Mouse (Mus musculus) kidney, embryonic 14.5 days (tissue): ENCODE data around the gene Rxfp1. TPM values are rescaled to one million over a fixed set of nuclear protein-coding genes. Genes with fewer than 3 reads are reported as not detected.

Experiments used
- ATAC-seq: fragments of 200-750 bp; cut with Nextera tagmentation; 2 replicates; pipeline ENCODE4 v1.8.0; 2017; ENCODE audit warnings: moderate number of reproducible peaks, mild to moderate bottlenecking, moderate TSS enrichment, moderate library complexity; ENCODE audit not compliant: low FRiP score, low TSS enrichment
- H3K27ac ChIP-seq: fragments of 300-500 bp; sonication (generic); 2 replicates; pipeline ENCODE4 v1.5.1; 2014; ENCODE audit warnings: low read depth, mild to moderate bottlenecking, low read length, moderate library complexity, mixed read lengths
- H3K27me3 ChIP-seq: fragments of 300-500 bp; sonication (generic); 2 replicates; pipeline ENCODE4 v1.6.1; 2014; ENCODE audit warnings: mild to moderate bottlenecking, low read length; ENCODE audit not compliant: control insufficient read depth, insufficient read depth
- H3K36me3 ChIP-seq: fragments of 300-500 bp; sonication (generic); 2 replicates; pipeline ENCODE4 v1.6.1; 2014; ENCODE audit warnings: low read length, mixed read lengths; ENCODE audit not compliant: control insufficient read depth, insufficient read depth
- H3K4me1 ChIP-seq: fragments of 300-500 bp; sonication (generic); 2 replicates; pipeline ENCODE4 v1.6.1; 2014; ENCODE audit warnings: low read length, mixed read lengths; ENCODE audit not compliant: control insufficient read depth, insufficient read depth
- H3K4me2 ChIP-seq: fragments of 300-500 bp; sonication (generic); replicated peaks from 2 replicates; pipeline ENCODE4 v1.6.1; 2014; ENCODE audit warnings: low read depth, mild to moderate bottlenecking, low read length
- H3K4me3 ChIP-seq: fragments of 300-500 bp; sonication (generic); 2 replicates; pipeline ENCODE4 v1.5.1; 2014; ENCODE audit warnings: mild to moderate bottlenecking, low read length
- H3K9ac ChIP-seq: fragments of 300-500 bp; sonication (generic); 2 replicates; pipeline ENCODE4 v1.6.1; 2014; ENCODE audit warnings: low read depth, mild to moderate bottlenecking, low read length, moderate library complexity
- H3K9me3 ChIP-seq: fragments of 300-500 bp; sonication (generic); 2 replicates; pipeline ENCODE4 v1.6.1; 2016; ENCODE audit warnings: low read length; ENCODE audit not compliant: control insufficient read depth
- WGBS: fragments of 180-500 bp; shearing (Covaris S2); extraction: QIAGEN DNeasy Blood & Tissue Kit; methylation state at CpG from one replicate; pipeline ENCODE4 v1.1.7; 2014; 5-methylcytosine and 5-hydroxymethylcytosine counted together
- polyA plus RNA-seq: library from polyadenylated mRNA; unstranded; fragments of >200 nt; fragmentation: Nextera tagmentation; extraction: Ambion mirVana; gene quantifications from 2 replicates; pipeline ENCODE4 v1.2.1, GENCODE M21; 2014

Gene Rxfp1
- polyA plus RNA-seq, 1 experiment from 2014 or later: not detected

GRCm38 (mm10) chr3:79682351-79683132 lies 55.1 kb downstream of the Rxfp1 start:
- H3K4me2 ChIP-seq: no peak overlapping the region
- H3K27me3 ChIP-seq: no peaks in the 10 kb centered on the region
- no peak overlapping the region for H3K27ac ChIP-seq
- ATAC-seq: no peak
- 59% methylated on average over 14 of the region's 14 CpGs for WGBS
- H3K4me1 ChIP-seq: no peaks in the 10 kb centered on the region
- no peaks in the 10 kb centered on the region for H3K36me3 ChIP-seq
- 0 out of 2 replicates have a peak, but pooled peaks cover under 1% of the 10 kb centered on the region for H3K9me3 ChIP-seq
- H3K9ac ChIP-seq: no peak overlapping the region
- H3K4me3 ChIP-seq: no peak overlapping the region

- Histone ChIP-seq H3K27ac (no peak overlapping the region), H3K4me2 (no peak overlapping the region), H3K4me3 (no peak overlapping the region), H3K4me1 (no peaks in the 10 kb centered on the region), H3K36me3 (no peaks in the 10 kb centered on the region), H3K9ac (no peak overlapping the region), H3K9me3 (no peaks in the 10 kb centered on the region), H3K27me3 (no peaks in the 10 kb centered on the region)
- ATAC-seq: no peak
- WGBS: 88% methylated on average over 3 of the region's 3 CpGs
Measured at GRCm38 (mm10) chr3:79676411-79676810, 61.3 kb downstream of the Rxfp1 start.

- Histone ChIP-seq H3K4me1 (no peaks in the 10 kb centered on the region), H3K27me3 (no peaks in the 10 kb centered on the region), H3K27ac (no peak overlapping the region), H3K4me3 (no peak overlapping the region), H3K36me3 (no peaks in the 10 kb centered on the region), H3K9me3 (no peaks in the 10 kb centered on the region), H3K4me2 (no peak overlapping the region), H3K9ac (no peak overlapping the region)
- 88% methylated on average over 5 of the region's 5 CpGs for WGBS
- ATAC-seq: no peak
Measured at GRCm38 (mm10) chr3:79674641-79675040, 63.0 kb downstream of the Rxfp1 start.

GRCm38 (mm10) chr3:79673082-79673481 lies 64.6 kb downstream of the Rxfp1 start:
- H3K9me3 ChIP-seq: no peaks in the 10 kb centered on the region
- no peak overlapping the region for H3K4me2 ChIP-seq
- no peak for ATAC-seq
- no peaks in the 10 kb centered on the region for H3K36me3 ChIP-seq
- 21% methylated on average over 4 of the region's 4 CpGs for WGBS
- no peaks in the 10 kb centered on the region for H3K27me3 ChIP-seq
- H3K4me1 ChIP-seq: no peaks in the 10 kb centered on the region
- no peak overlapping the region for H3K27ac ChIP-seq
- H3K9ac ChIP-seq: no peak overlapping the region
- H3K4me3 ChIP-seq: no peak overlapping the region

GRCm38 (mm10) chr3:79672188-79672587 lies 65.5 kb downstream of the Rxfp1 start:
- no peak for ATAC-seq
- H3K36me3 ChIP-seq: no peaks in the 10 kb centered on the region
- H3K27ac ChIP-seq: no peak overlapping the region
- H3K4me1 ChIP-seq: no peaks in the 10 kb centered on the region
- H3K9ac ChIP-seq: no peak overlapping the region
- H3K4me3 ChIP-seq: no peak overlapping the region
- H3K9me3 ChIP-seq: no peaks in the 10 kb centered on the region
- no peak overlapping the region for H3K4me2 ChIP-seq
- WGBS: 48% methylated on average over 16 of the region's 16 CpGs
- no peaks in the 10 kb centered on the region for H3K27me3 ChIP-seq

GRCm38 (mm10) chr3:79670556-79670955 lies 67.1 kb downstream of the Rxfp1 start:
- no peaks in the 10 kb centered on the region for H3K4me1 ChIP-seq
- no peak overlapping the region for H3K27ac ChIP-seq
- H3K4me2 ChIP-seq: no peak overlapping the region
- no peaks in the 10 kb centered on the region for H3K36me3 ChIP-seq
- 78% methylated on average over 7 of the region's 7 CpGs for WGBS
- no peak overlapping the region for H3K9ac ChIP-seq
- ATAC-seq: no peak
- H3K4me3 ChIP-seq: no peak overlapping the region
- H3K9me3 ChIP-seq: no peaks in the 10 kb centered on the region
- H3K27me3 ChIP-seq: no peaks in the 10 kb centered on the region

GRCm38 (mm10) chr3:79664787-79665408 lies 72.8 kb downstream of the Rxfp1 start:
- H3K4me3 ChIP-seq: no peak overlapping the region
- no peaks in the 10 kb centered on the region for H3K36me3 ChIP-seq
- H3K27ac ChIP-seq: no peak overlapping the region
- no peaks in the 10 kb centered on the region for H3K9me3 ChIP-seq
- no peak overlapping the region for H3K4me2 ChIP-seq
- H3K4me1 ChIP-seq: no peaks in the 10 kb centered on the region
- 41% methylated on average over 9 of the region's 9 CpGs for WGBS
- no peak overlapping the region for H3K9ac ChIP-seq
- peak; percentile 64; the same call in 1 of the 2 replicates for ATAC-seq
- H3K27me3 ChIP-seq: no peaks in the 10 kb centered on the region

GRCm38 (mm10) chr3:79656682-79657081 lies 81.0 kb downstream of the Rxfp1 start:
- Histone ChIP-seq H3K27me3 (no peaks in the 10 kb centered on the region), H3K4me2 (no peak overlapping the region), H3K4me1 (no peaks in the 10 kb centered on the region), H3K9me3 (no peaks in the 10 kb centered on the region), H3K4me3 (no peak overlapping the region), H3K9ac (no peak overlapping the region), H3K27ac (no peak overlapping the region), H3K36me3 (no peaks in the 10 kb centered on the region)
- no peak for ATAC-seq
- 51% methylated on average over 5 of the region's 5 CpGs for WGBS

- no peaks in the 10 kb centered on the region for H3K9me3 ChIP-seq
- no peak overlapping the region for H3K4me2 ChIP-seq
- no peak for ATAC-seq
- no peaks in the 10 kb centered on the region for H3K27me3 ChIP-seq
- no peak overlapping the region for H3K9ac ChIP-seq
- no peak overlapping the region for H3K4me3 ChIP-seq
- no peaks in the 10 kb centered on the region for H3K4me1 ChIP-seq
- 88% methylated on average over 6 of the region's 6 CpGs for WGBS
- H3K27ac ChIP-seq: no peak overlapping the region
- H3K36me3 ChIP-seq: no peaks in the 10 kb centered on the region
Measured at GRCm38 (mm10) chr3:79652129-79652528, 85.6 kb downstream of the Rxfp1 start.
